Mouse (Mus musculus): ENCODE data around the gene Tmem267. TPM values are rescaled to one million over a fixed set of nuclear protein-coding genes. Genes with fewer than 3 reads are reported as not detected.
"Not testable (repeated sequence)": the region's sequence is repeated elsewhere in the genome, so short reads cannot be mapped to it uniquely, and the experiment has no call there.

Tmem267 gene
- polyA plus RNA-seq (2016; fragmentation: Nextera tagmentation; extraction: Ambion mirVana): 0.37 and 0.45 TPM in 2 replicates

- no peak for ATAC-seq
- Histone ChIP-seq H3K4me1 (no peaks in the 10 kb centered on the region), H3K36me3 (peaks cover 26% of the 10 kb centered on the region), H3K9ac (peak within 1 kb of the TSS; percentile 53), H3K9me3 (replicated peaks) (peaks cover 19% of the 10 kb centered on the region), H3K27me3 (replicated peaks) (no peaks in the 10 kb centered on the region), H3K4me3 (no peak within 1 kb of the TSS), H3K27ac (no peak within 1 kb of the TSS), H3K4me2 (no peak within 1 kb of the TSS; the same call in 1 of the 2 replicates)
- WGBS (ENCODE audit: insufficient replicate concordance): 72% methylated on average over 87 of the region's 87 CpGs
These were observed at the start of gene Tmem267, which contains the start of gene 3110070M22Rik for GRCm38 (mm10) chr13:119487880-119488580. Gene Tmem267, plus strand, starts transcription at chr13:119488039. Gene 3110070M22Rik, minus strand, starts transcription at chr13:119488383.

GRCm38 (mm10) chr13:119442244-119442643 is 45.6 kb upstream of the Tmem267 start:
- H3K4me2 ChIP-seq: no peak overlapping the region
- no peak overlapping the region for H3K9ac ChIP-seq
- H3K27ac ChIP-seq: no peak overlapping the region
- WGBS (ENCODE audit: insufficient replicate concordance): 81% methylated on average over 1 of the region's 1 CpGs
- no peaks in the 10 kb centered on the region for H3K9me3 ChIP-seq (replicated peaks)
- peaks cover 67% of the 10 kb centered on the region for H3K36me3 ChIP-seq
- H3K4me1 ChIP-seq: peaks cover 9% of the 10 kb centered on the region
- no peak overlapping the region for H3K4me3 ChIP-seq
- peak; percentile 84 for ATAC-seq
- no peaks in the 10 kb centered on the region for H3K27me3 ChIP-seq (replicated peaks)

GRCm38 (mm10) chr13:119453563-119453962 is 34.3 kb upstream of the Tmem267 start:
- no peaks in the 10 kb centered on the region for H3K4me1 ChIP-seq
- no peak overlapping the region for H3K9ac ChIP-seq
- H3K27me3 ChIP-seq (replicated peaks): no peaks in the 10 kb centered on the region
- no peak overlapping the region for H3K4me2 ChIP-seq
- no peak overlapping the region for H3K27ac ChIP-seq
- 78% methylated on average over 4 of the region's 4 CpGs for WGBS (ENCODE audit: insufficient replicate concordance)
- ATAC-seq: no peak
- no peak overlapping the region for H3K4me3 ChIP-seq
- peaks cover 57% of the 10 kb centered on the region for H3K36me3 ChIP-seq
- H3K9me3 ChIP-seq (replicated peaks): no peaks in the 10 kb centered on the region

DNA sequence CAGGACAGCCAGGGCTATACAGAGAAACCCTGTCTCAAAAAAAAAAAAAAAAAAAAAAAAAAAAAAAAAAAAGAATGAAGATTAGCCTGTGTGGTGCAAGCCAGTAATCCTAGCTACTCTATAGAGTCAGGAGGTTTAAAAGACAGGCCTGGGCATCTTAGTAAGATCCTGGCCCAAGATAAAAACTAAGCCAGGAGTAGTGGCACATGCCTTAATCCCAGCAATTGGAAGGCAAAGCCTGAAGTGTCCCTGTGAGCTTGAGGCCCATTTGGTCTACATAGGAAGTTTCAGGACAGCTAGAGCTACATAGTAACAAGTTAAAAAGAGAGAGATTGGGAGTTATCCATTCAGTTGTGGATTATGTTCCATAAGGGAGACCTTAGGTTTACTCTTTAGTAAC is 32.8 kb upstream of the Tmem267 start:
- no peak overlapping the region for H3K9ac ChIP-seq
- no peaks in the 10 kb centered on the region for H3K9me3 ChIP-seq (replicated peaks)
- H3K27me3 ChIP-seq (replicated peaks): no peaks in the 10 kb centered on the region
- no peaks in the 10 kb centered on the region for H3K4me1 ChIP-seq
- H3K4me2 ChIP-seq: no peak overlapping the region
- H3K36me3 ChIP-seq: peaks cover 55% of the 10 kb centered on the region
- no peak overlapping the region for H3K4me3 ChIP-seq
- H3K27ac ChIP-seq: no peak overlapping the region
- no peak for ATAC-seq

DNA sequence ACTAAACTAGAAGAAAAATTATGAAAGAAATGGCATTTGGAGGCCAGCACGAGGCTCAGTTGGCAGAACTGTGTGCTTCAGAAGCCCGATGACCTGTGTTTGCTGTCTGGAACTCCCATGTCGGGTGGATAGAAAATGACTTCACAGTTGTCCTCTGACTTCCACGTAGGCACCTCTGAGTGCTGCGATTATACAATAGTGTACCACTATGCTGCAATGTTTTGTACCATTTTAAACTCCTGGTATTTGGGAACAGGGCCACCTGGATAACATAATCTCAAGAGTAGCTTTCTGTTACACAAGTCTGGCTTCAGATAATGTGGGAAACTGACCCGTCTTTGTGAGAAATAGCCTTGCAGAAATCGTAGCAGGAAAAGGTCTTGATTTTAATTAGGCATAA is 31.5 kb upstream of the Tmem267 start:
- Histone ChIP-seq H3K4me2 (no peak overlapping the region), H3K27me3 (replicated peaks) (no peaks in the 10 kb centered on the region), H3K9ac (no peak overlapping the region), H3K4me1 (no peaks in the 10 kb centered on the region), H3K27ac (no peak overlapping the region), H3K9me3 (replicated peaks) (no peaks in the 10 kb centered on the region), H3K36me3 (peaks cover 42% of the 10 kb centered on the region), H3K4me3 (no peak overlapping the region)
- WGBS (ENCODE audit: insufficient replicate concordance): 82% methylated on average over 7 of the region's 7 CpGs
- no peak for ATAC-seq

DNA sequence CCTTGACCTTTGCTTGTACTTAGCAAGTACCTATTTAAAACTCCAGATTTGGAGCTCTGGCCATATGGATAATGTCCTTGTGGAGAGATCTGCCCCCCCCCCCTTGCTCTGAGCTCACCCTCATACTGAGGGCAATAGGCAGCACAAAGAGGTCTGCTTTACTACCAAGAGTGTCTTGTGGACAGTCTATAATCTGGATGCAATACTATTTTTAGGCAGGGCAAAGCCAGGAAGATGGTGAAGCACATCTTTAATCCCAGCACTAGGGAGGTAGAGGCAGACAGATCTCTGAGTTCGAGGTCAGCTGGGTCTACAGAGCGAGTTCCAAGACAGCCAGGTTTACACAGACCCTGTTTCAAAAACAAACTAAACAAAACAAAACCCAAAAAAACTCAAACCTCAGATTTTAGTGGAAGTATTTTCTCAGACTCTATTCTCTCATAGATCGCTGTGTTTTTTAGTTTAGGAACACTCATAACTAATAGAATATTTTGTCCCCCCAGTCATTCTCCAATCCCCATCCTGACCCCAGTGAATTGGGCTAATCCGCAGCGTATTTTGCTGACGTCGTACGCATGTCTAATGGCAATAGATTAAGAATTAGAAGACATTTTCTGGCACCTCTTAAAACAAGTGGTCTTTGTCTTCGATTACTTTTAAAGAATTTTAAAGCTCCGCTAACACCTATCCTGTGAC is 25.8 kb upstream of the Tmem267 start:
- H3K9me3 ChIP-seq (replicated peaks): no peaks in the 10 kb centered on the region
- H3K4me2 ChIP-seq: peak overlapping the region; percentile 77
- peak overlapping the region; percentile 86 for H3K27ac ChIP-seq
- 14% methylated on average over 10 of the region's 10 CpGs for WGBS (ENCODE audit: insufficient replicate concordance)
- peak overlapping the region; percentile 85 for H3K9ac ChIP-seq
- H3K4me1 ChIP-seq: peaks cover 16% of the 10 kb centered on the region
- peak; percentile 75 for ATAC-seq
- H3K27me3 ChIP-seq (replicated peaks): no peaks in the 10 kb centered on the region
- H3K36me3 ChIP-seq: peaks cover 28% of the 10 kb centered on the region
- H3K4me3 ChIP-seq: peak overlapping the region; percentile 86

- WGBS (ENCODE audit: insufficient replicate concordance): 11% methylated on average over 57 of the region's 57 CpGs
- Histone ChIP-seq H3K27me3 (replicated peaks) (no peaks in the 10 kb centered on the region), H3K4me1 (peaks cover 16% of the 10 kb centered on the region), H3K4me2 (peak within 1 kb of the TSS; percentile 77), H3K9me3 (replicated peaks) (no peaks in the 10 kb centered on the region), H3K36me3 (peaks cover 33% of the 10 kb centered on the region), H3K4me3 (peak within 1 kb of the TSS; percentile 86), H3K27ac (peak within 1 kb of the TSS; percentile 86), H3K9ac (peak within 1 kb of the TSS; percentile 85)
- ATAC-seq: peak; percentile 99
These were observed 25.0 kb upstream of the Tmem267 start, which contains the start of gene 4833420G17Rik for GRCm38 (mm10) chr13:119462596-119463560. Gene 4833420G17Rik, plus strand, starts transcription at chr13:119462768.

DNA sequence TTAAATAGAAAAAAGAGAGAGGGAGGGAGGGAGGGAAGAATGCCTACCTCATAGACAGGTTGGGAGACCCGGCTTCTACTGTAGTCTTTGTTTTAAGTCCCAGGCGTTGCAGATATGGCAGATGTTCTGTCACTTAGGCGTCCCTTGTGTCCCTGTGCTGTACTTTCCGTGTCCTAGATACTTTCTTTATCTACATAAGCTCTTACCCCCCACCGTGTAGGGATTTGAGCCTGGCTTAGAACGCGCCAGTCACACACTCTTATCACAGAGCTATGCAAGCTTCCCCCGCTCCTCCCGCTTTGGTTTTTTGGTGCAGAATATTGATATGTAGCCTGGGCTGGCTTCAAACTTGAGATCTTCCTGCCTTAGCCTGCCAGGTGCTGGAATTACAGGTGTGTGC is 11.2 kb upstream of the Tmem267 start:
- Histone ChIP-seq H3K4me2 (no peak overlapping the region), H3K4me3 (no peak overlapping the region), H3K4me1 (no peaks in the 10 kb centered on the region), H3K27me3 (replicated peaks) (no peaks in the 10 kb centered on the region), H3K27ac (no peak overlapping the region), H3K9me3 (replicated peaks) (no peaks in the 10 kb centered on the region), H3K9ac (no peak overlapping the region), H3K36me3 (peaks cover 81% of the 10 kb centered on the region)
- no peak for ATAC-seq
- WGBS (ENCODE audit: insufficient replicate concordance): 67% methylated on average over 9 of the region's 9 CpGs

- H3K27me3 ChIP-seq (replicated peaks): no peaks in the 10 kb centered on the region
- no peak for ATAC-seq
- no peak overlapping the region for H3K9ac ChIP-seq
- H3K9me3 ChIP-seq (replicated peaks): no peaks in the 10 kb centered on the region
- H3K4me2 ChIP-seq: no peak overlapping the region
- H3K27ac ChIP-seq: no peak overlapping the region
- 87% methylated on average over 2 of the region's 2 CpGs for WGBS (ENCODE audit: insufficient replicate concordance)
- no peaks in the 10 kb centered on the region for H3K4me1 ChIP-seq
- H3K36me3 ChIP-seq: peaks cover 77% of the 10 kb centered on the region
- H3K4me3 ChIP-seq: no peak overlapping the region
These were observed 10.1 kb upstream of the Tmem267 start for GRCm38 (mm10) chr13:119477789-119478188.

DNA sequence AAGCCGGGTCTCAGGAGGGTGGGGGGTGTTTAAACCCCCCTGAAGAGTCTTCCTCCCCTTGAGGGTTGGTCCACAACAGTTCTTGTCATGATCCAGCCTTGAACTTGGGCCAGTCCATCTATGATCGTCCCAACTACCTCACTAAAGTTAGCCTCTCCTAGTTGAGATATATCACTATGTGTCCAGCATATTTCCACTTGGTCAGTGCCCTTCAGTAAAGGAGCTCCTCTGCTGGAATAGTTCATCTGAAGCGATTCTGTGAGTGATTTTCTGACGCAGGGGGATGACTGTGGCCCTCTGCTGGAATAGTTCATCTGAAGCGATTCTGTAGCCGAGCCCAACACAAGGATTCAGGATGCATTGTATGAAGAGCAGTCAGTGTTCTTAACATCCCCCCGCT is 485 bp upstream of the Tmem267 start:
- no peak overlapping the region; the same call in 1 of the 2 replicates for H3K4me2 ChIP-seq
- no peaks in the 10 kb centered on the region for H3K27me3 ChIP-seq (replicated peaks)
- no peak for ATAC-seq
- peaks cover 18% of the 10 kb centered on the region for H3K9me3 ChIP-seq (replicated peaks)
- H3K4me3 ChIP-seq: no peak overlapping the region
- WGBS (ENCODE audit: insufficient replicate concordance): 62% methylated on average over 7 of the region's 7 CpGs
- no peak overlapping the region for H3K9ac ChIP-seq
- H3K4me1 ChIP-seq: no peaks in the 10 kb centered on the region
- no peak overlapping the region for H3K27ac ChIP-seq
- H3K36me3 ChIP-seq: peaks cover 31% of the 10 kb centered on the region

GRCm38 (mm10) chr13:119492083-119492482 is 4.2 kb downstream of the Tmem267 start:
- not testable (repeated sequence) for H3K27me3 ChIP-seq (replicated peaks); ATAC-seq; H3K36me3 ChIP-seq; H3K4me3 ChIP-seq; H3K27ac ChIP-seq; H3K4me1 ChIP-seq; H3K9ac ChIP-seq; H3K4me2 ChIP-seq
- 82% methylated on average over 10 of the region's 10 CpGs for WGBS (ENCODE audit: insufficient replicate concordance)
- H3K9me3 ChIP-seq (replicated peaks): peaks cover 24% of the 10 kb centered on the region
